Mouse (Mus musculus): ENCODE data around the gene Eri3. TPM values are rescaled to one million over a fixed set of nuclear protein-coding genes. Genes with fewer than 3 reads are reported as not detected.

The Eri3 gene
- polyA plus RNA-seq, 1 experiment from 2014 or later: 108 TPM

GRCm38 (mm10) chr4:117605954-117606227 is 55.7 kb downstream of the Eri3 start:
- TF ChIP-seq CTCF (IDR thresholded peaks at IDR 0.05): no peak

DNA sequence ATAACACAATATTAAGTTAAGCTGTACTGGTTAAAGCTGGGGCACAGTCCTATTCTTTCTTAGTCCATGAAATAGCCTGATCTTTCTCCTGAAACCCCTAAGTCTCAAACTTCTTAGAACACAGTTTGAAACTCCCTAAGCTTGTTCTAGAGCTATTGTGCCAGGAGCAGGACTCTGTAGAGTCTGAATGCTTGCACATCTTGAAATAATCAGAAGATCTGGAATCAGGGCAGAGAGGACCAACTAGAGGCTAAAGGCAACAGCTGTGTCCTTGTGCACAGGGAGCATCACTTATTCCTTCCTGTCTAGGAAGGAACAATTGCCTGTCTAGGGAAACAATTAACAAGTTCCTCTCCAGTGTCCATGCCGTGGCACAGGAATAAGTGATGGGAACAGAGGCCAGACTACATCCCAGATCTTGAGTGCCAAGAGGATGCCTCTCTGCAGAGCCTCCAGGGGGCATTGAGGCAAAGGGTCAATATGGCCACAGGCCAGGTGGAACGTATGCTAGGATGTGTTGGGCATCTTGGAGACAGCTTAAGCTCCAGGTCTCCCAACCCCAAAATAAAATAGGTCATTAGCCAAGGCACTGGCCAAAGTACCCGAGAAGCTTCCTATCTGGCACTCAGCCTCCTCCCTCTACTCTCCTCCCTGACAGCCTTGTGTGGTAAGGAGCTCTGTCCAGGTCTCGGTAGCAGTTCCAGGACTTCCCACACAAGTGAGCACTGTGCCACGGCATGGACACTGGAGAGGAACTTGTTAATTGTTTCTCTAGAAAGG is 56.9 kb downstream of the Eri3 start:
- in situ Hi-C loops (cut with MboI; ENCODE audit: low pct_unique_long_range_greater_than_20kb): no loop called here
- POLR2A ChIA-PET: no interaction called here
- ATAC-seq: no peak

More at GRCm38 (mm10) chr4:117605954-117606227, 55.7 kb downstream of the Eri3 start:
- in situ Hi-C loops (cut with MboI; ENCODE audit: low pct_unique_long_range_greater_than_20kb): no loop called here
- ChIA-PET CTCF (no interaction called here), POLR2A (no interaction called here)
- DNase-seq (ENCODE audit: low read depth, low spot score): no peak
- H3K27me3 ChIP-seq: no peaks in the 10 kb centered on the region
- no peak for ATAC-seq

DNA sequence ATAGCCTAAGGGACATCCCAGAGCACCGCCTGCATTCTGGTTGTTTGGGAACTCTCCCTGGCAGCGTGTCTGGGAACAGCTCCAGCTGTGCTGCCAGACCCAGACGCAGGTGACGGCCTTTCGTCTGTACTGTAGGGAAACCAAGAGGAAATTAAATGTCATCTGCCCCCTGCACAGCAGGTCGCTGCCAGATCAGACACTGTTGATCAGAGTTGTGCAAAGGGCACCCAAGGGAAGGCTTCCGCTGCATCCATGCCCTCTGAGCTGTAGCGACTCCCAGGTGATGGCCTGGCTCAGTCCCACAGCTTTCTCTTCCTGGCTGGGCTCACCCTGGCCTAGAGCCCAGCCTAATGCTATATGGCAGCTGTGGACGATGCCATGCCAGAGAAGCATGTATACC is 58.1 kb downstream of the Eri3 start:
- TF ChIP-seq CTCF (IDR thresholded peaks at IDR 0.05): no peak
- ATAC-seq (no peak), DNase-seq (ENCODE audit: low read depth, low spot score) (peak; percentile 38)
- POLR2A ChIA-PET: no interaction called here
- no peaks in the 10 kb centered on the region for H3K27me3 ChIP-seq
- in situ Hi-C loops (cut with MboI; ENCODE audit: low pct_unique_long_range_greater_than_20kb): no loop called here
- CTCF ChIA-PET: interaction anchor here (1.2 kb wide), 1 partner anchor 24 kb away, joined by 3 read pairs; no protein-coding TSS in a partner anchor

More for the DNA sequence above, 56.9 kb downstream of the Eri3 start:
- CTCF ChIA-PET: interaction anchor here (0.8 to 1.0 kb wide), 2 partner anchors 13 to 16 kb away, joined by 3 read pairs; no protein-coding TSS in a partner anchor
- no peaks in the 10 kb centered on the region for H3K27me3 ChIP-seq
- TF ChIP-seq CTCF (IDR thresholded peaks at IDR 0.05): no peak
- no peak for DNase-seq (ENCODE audit: low read depth, low spot score)

GRCm38 (mm10) chr4:117609371-117610039 is 59.3 kb downstream of the Eri3 start:
- no peaks in the 10 kb centered on the region for H3K27me3 ChIP-seq
- DNase-seq (ENCODE audit: low read depth, low spot score) (no peak), ATAC-seq (no peak)
- in situ Hi-C loops (cut with MboI; ENCODE audit: low pct_unique_long_range_greater_than_20kb): no loop called here
- CTCF ChIA-PET: no interaction called here
- POLR2A ChIA-PET: no interaction called here
- TF ChIP-seq CTCF (IDR thresholded peaks at IDR 0.05): no peak

- in situ Hi-C loops (cut with MboI; ENCODE audit: low pct_unique_long_range_greater_than_20kb): no loop called here
- no peaks in the 10 kb centered on the region for H3K27me3 ChIP-seq
- TF ChIP-seq CTCF (IDR thresholded peaks at IDR 0.05): no peak
- DNase-seq (ENCODE audit: low read depth, low spot score) (no peak), ATAC-seq (no peak)
- ChIA-PET POLR2A (no interaction called here), CTCF (interaction anchor here (1.2 kb wide), 1 partner anchor 23 kb away, joined by 3 read pairs; no protein-coding TSS in a partner anchor)
Observed at GRCm38 (mm10) chr4:117611385-117611784, 61.2 kb downstream of the Eri3 start.

DNA sequence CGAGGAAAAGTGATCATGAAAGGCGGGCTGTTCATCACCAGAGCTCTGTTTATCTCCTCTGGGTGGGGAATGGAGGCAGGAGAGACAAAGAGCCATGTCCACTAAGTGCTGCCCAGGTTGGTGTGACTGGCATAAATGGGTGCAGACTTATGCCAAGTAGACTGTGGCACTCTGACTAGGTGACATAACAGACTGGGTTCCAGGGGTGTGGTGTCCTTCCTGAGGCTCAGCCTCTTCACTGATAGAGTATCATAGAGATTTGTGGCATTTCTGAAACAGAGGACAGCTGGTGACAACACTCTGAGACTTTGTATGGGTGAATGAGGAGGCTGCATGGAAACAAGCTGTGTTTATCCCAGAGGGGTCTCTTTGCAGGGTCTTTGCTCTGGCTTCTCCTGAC is 61.6 kb downstream of the Eri3 start:
- no peak for TF ChIP-seq CTCF (IDR thresholded peaks at IDR 0.05)
- DNase-seq (ENCODE audit: low read depth, low spot score) (no peak), ATAC-seq (no peak)
- H3K27me3 ChIP-seq: no peaks in the 10 kb centered on the region
- CTCF ChIA-PET: interaction anchor here (1.2 kb wide), 1 partner anchor 24 kb away, joined by 3 read pairs; no protein-coding TSS in a partner anchor
- POLR2A ChIA-PET: no interaction called here
- in situ Hi-C loops (cut with MboI; ENCODE audit: low pct_unique_long_range_greater_than_20kb): no loop called here

- H3K27me3 ChIP-seq: no peaks in the 10 kb centered on the region
- CTCF ChIA-PET: interaction anchor here (1.2 kb wide), 1 partner anchor 25 kb away, joined by 3 read pairs; no protein-coding TSS in a partner anchor
- POLR2A ChIA-PET: no interaction called here
- TF ChIP-seq CTCF (IDR thresholded peaks at IDR 0.05): no peak
- in situ Hi-C loops (cut with MboI; ENCODE audit: low pct_unique_long_range_greater_than_20kb): no loop called here
- DNase-seq (ENCODE audit: low read depth, low spot score) (no peak), ATAC-seq (no peak)
Observed at GRCm38 (mm10) chr4:117612713-117613112, 62.5 kb downstream of the Eri3 start.

DNA sequence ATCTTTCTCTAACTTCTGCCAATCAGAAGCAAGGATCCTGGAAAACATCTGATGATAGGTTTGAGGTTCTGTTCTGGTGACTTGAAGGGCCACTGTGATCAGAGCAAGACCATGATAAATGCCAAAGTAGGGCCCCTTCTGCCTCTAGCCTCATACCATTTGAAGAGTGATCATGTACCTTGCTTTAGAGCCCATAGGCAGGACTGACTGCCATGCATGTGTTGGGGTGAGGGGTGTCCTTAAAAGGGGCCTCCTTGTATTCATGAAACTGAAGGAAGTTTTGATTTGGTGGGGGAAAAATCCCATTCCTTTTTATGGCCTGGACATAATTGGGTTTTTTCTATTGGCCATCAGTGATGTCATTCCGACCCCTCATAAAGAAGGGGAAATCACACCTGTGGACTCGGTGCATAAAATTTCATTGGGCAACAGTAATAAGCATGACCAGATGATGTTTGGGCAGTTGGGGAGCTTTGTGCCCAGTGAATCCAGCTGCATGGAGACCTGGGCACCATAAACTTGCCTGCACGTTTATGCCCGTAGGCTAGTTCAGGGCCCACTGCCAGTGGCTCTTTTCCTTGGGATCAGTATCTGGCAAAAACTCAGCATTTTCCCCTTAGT is 63.1 kb downstream of the Eri3 start:
- ChIA-PET CTCF (interaction anchor here (1.2 kb wide), 1 partner anchor 57 kb away, joined by 3 read pairs; no protein-coding TSS in a partner anchor), POLR2A (no interaction called here)
- no peak for ATAC-seq
- no peaks in the 10 kb centered on the region for H3K27me3 ChIP-seq
- no peak for DNase-seq (ENCODE audit: low read depth, low spot score)
- no peak for TF ChIP-seq CTCF (IDR thresholded peaks at IDR 0.05)
- in situ Hi-C loops (cut with MboI; ENCODE audit: low pct_unique_long_range_greater_than_20kb): no loop called here

- ChIA-PET POLR2A (no interaction called here), CTCF (interaction anchor here (1.2 kb wide), 1 partner anchor 12 kb away, joined by 3 read pairs; no protein-coding TSS in a partner anchor)
- no peak for TF ChIP-seq CTCF (IDR thresholded peaks at IDR 0.05)
- no peaks in the 10 kb centered on the region for H3K27me3 ChIP-seq
- in situ Hi-C loops (cut with MboI; ENCODE audit: low pct_unique_long_range_greater_than_20kb): no loop called here
- ATAC-seq: no peak
- no peak for DNase-seq (ENCODE audit: low read depth, low spot score)
Observed at GRCm38 (mm10) chr4:117616600-117616999, 66.4 kb downstream of the Eri3 start.

- TF ChIP-seq CTCF (IDR thresholded peaks at IDR 0.05): no peak
- DNase-seq (ENCODE audit: low read depth, low spot score): no peak
- CTCF ChIA-PET: interaction anchor here (1.5 kb wide), 1 partner anchor 15 kb away, joined by 3 read pairs; no protein-coding TSS in a partner anchor
- POLR2A ChIA-PET: no interaction called here
- no peak for ATAC-seq
- in situ Hi-C loops (cut with MboI; ENCODE audit: low pct_unique_long_range_greater_than_20kb): no loop called here
- H3K27me3 ChIP-seq: no peaks in the 10 kb centered on the region
Observed at GRCm38 (mm10) chr4:117622270-117622669, 72.1 kb downstream of the Eri3 start.

DNA sequence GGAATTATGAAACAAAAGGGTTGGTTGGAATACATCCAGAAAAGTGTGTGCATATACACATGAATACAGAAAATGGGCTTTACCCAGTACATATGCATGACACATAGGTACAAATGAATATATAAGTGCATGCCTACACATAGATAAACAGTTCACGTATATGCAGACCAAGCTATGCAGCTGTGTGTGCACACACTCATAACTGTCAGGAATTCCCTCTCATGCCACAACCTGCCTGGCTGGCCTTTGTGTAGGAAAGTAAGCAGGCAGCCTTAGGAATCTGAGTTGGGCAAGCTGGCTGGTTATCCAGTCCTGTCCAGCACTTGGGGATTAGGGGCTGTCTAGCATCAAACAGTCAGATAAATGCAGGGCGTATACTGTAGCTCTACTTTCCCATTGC is 72.9 kb downstream of the Eri3 start:
- ATAC-seq (no peak), DNase-seq (ENCODE audit: low read depth, low spot score) (no peak)
- CTCF ChIA-PET: interaction anchor here (1.5 kb wide), 1 partner anchor 16 kb away, joined by 3 read pairs; no protein-coding TSS in a partner anchor
- in situ Hi-C loops (cut with MboI; ENCODE audit: low pct_unique_long_range_greater_than_20kb): no loop called here
- no peaks in the 10 kb centered on the region for H3K27me3 ChIP-seq
- no peak for TF ChIP-seq CTCF (IDR thresholded peaks at IDR 0.05)
- POLR2A ChIA-PET: no interaction called here
